Mouse (Mus musculus): ENCODE data around the gene Fgf11.

- no peak for TF ChIP-seq CTCF (IDR thresholded peaks at IDR 0.05; ENCODE audit: low read depth, low read length)
- TF ChIP-seq POLR2AphosphoS5 (IDR thresholded peaks at IDR 0.05; ENCODE audit: insufficient replicate concordance, low read depth, low read length): no peak
- TF ChIP-seq GATA1 (IDR thresholded peaks at IDR 0.05; ENCODE audit: borderline replicate concordance, low read length): no peak
- no peak for TF ChIP-seq TAL1 (conservative IDR thresholded peaks at IDR 0.05; ENCODE audit: low read depth, low read length)
- TF ChIP-seq GATA2 (IDR thresholded peaks at IDR 0.05; ENCODE audit: borderline replicate concordance, low read depth, low read length): no peak
These were observed 6.0 kb upstream of the Fgf11 start for GRCm38 (mm10) chr11:69807641-69808040.

Data from G1E (cell line).